Mouse (Mus musculus) urinary bladder, adult 18-20 months (tissue): ENCODE data around the gene Olfml3.
A peak's percentile ranks its signal among the peaks of the same experiment; 100 is the strongest.

Experiments used
- DNase-seq, 2 experiments: peaks; one replicate each; pipeline ENCODE4 v3.0.0; 2022; ENCODE audit warnings: low spot score in 2 of 2, mixed read lengths in 2 of 2

Gene Olfml3

GRCm38 (mm10) chr3:103740342-103740741 lies 2.5 kb upstream of the Olfml3 start:
- DNase-seq = no peak

- no peak for DNase-seq
These were observed 1.5 kb upstream of the Olfml3 start, which contains the start of gene Gm10964 for GRCm38 (mm10) chr3:103739329-103739728. Gene Gm10964 (plus strand): TSS chr3:103739366.

GRCm38 (mm10) chr3:103737061-103737754 lies 593 bp downstream of the Olfml3 start:
- DNase-seq = no peak

GRCm38 (mm10) chr3:103735776-103736600 lies 1.8 kb downstream of the Olfml3 start:
- no peak for DNase-seq

DNA sequence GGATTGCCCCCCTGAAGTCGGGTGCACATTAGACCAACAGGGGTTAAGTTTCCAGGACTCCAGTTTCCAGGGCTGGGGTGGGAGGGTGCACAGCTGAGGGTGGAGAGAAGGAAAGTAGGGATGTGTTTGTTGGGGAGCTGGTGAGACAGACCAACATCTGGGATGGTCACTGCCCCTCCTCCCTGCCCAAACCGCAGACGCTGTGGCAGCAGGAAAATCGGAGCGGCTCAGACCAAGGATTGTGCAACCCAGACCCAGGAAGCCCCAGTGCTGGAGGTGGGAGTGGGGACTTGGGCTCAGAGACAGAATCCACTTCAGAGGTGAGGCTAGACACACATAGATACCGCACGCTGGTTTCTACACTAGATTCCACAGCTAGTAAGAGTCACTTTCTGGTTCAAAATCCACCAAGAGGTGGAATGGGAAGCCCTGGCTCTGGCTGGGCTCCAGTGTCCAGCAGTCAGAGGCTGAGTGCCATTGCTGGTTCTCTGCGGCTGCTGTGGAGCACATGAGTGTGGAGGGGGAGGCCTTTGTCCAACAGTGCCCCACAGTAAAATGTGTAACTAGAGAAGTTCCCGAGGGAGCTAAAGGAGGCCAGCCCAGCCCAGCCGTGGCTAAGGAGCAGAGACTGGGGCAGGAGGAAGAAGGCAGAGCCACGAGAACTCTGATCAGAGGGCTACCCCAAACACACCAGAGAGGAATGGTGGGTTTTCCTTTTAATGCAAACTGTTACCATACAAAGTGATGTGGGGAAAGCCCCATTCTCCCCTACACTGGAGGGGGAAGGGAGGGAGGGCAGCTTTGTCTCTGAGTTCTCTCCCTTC lies 2.9 kb downstream of the Olfml3 start:
- peak in 1 of 2 experiments; percentile 30 for DNase-seq

DNA sequence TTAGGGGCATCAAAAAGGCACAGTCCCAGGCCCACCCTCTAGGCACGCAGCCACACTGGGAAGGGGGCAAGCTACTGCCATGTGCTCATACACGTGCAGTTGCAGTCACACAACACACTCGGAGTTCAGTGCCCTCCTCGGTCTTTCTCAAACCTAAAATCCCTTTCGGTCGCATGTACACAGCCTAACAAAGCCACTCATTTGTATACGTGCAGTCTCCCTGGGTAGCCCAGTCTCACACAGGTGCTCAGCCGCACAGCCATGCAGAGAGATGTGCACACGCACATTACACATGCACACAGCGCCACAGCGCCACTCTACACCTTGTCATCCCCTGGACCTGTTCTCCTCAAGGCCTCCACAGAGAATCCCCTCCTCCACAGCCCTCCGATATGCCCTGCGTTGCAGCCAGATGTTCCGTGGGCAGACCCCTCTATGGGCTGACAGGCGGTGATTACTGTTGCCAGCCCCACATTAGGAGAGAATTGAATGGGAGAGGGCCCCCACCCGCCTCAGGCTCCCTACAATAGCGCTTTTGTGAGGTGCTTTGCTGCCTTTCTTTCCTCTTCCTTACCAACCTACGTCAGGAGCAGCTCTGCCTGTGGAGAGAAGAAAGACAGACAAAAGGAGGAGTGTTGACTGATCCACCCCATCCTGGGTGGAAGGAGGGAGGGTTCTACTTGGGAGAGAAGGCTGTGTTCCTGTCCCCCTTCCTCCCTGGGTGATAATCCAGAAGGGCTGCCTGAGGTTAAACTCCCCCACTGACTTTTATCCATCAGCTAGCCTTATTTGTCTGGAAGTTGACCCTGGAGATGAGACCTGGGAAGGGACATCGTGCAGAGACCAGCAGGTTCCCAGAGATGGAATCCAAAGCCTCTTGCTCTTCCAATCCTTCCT lies 3.8 kb downstream of the Olfml3 start:
- no peak for DNase-seq

GRCm38 (mm10) chr3:103733176-103733575 lies 4.6 kb downstream of the Olfml3 start:
- no peak for DNase-seq

DNA sequence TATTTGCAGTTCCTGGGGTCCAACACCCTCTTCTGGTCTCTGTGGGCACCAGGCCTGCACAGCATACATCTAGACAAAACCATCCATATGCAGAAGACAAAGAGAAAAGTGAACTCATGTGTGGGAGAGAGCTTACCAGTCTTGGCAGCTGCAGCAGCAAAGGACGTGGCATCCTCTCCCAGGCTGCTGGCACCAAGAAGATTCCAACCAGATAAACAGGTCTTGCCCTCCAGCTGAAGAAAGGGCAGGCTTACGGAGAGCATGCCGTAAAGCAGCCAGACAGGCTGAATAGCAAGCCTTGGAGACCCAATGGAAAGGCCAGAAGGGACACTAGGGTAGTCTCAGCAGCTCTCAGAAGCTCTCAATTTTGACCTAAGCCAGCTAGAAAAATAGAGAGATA lies 5.7 kb downstream of the Olfml3 start:
- DNase-seq = no peak

DNA sequence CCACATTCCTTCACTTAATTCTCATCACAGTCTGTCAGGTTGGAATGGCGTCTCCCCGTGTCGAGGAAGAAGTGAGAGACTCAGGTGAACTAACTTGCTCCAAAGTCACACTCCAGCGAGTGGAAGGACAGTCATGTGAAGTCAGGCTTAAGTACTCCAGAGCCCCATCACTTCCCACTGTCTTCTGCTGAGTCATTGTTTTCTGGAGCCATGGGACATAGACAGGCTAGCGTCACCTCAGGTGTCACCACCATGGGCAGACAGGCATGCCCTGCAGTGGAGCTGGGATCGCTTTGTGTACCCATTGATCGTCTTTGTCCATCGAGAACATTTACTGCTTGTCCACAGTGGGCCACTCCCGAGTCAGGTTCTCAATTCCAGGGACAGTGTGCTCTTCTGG lies 8.0 kb downstream of the Olfml3 start:
- no peak for DNase-seq

DNA sequence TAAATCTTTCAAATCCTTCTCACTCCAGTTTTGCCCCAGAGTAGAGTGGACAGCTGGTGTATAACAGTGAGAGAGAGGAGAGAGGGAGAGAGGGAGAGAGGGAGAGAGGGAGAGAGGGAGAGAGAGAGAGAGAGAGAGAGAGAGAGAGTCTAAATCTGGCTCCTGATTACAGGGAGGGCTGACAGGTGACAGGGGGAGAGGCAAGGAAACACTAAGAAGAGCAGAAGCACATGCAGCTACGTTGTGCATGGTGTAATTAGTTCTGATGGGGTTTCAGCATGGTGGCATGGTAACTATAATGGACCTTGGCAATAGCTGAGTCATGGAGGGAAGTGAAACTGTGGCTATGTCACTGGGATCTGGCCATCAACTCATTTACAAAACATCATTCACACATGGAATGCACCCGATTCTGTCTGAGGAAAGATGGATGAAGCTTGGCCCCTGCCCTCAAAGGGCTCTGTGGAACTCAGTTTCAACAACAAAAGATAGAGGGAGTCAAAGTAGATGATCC lies 9.9 kb downstream of the Olfml3 start:
- DNase-seq = no peak

DNA sequence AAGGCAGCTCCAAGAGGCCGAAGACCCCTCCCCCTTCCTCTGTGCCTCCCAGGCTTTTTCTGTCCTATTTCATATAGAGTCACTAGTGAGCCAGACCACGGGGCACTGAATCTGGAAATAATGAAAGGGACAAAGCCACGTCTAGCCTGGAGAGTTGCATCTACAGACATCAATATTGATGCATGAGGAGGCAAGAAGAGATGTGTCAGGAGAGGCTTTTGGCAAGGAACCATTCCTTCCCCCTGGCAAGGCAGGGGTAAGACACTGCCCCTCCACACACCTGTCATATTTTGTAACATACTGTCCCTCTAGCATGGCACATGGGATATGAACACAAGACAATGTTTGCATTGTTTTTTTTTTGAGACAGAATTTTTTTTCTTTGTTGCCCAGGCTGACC lies 11.2 kb downstream of the Olfml3 start:
- DNase-seq = no peak

- DNase-seq = no peak
These were observed 13.7 kb downstream of the Olfml3 start for GRCm38 (mm10) chr3:103724137-103724536.

DNA sequence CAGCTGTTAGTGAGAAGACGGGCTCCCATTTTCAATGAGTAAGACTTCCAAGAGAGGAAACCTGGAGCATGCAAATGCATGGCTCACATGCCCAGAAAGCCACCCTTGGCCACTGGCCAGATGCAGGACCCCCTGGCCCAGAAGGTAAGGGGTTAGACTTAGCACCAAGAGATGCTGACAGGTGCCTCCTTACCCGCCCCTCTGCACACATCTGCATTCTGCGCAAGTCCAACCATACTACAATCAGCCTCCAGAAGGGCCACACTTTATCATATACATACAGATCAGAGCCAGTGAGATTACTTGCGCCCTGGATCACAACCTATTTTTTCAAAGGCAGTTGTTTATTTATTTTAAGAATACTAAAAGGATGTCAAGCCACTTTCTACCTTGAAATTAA lies 19.1 kb downstream of the Olfml3 start:
- no peak for DNase-seq

- no peak for DNase-seq
These were observed 20.7 kb downstream of the Olfml3 start for GRCm38 (mm10) chr3:103716774-103717760.

DNA sequence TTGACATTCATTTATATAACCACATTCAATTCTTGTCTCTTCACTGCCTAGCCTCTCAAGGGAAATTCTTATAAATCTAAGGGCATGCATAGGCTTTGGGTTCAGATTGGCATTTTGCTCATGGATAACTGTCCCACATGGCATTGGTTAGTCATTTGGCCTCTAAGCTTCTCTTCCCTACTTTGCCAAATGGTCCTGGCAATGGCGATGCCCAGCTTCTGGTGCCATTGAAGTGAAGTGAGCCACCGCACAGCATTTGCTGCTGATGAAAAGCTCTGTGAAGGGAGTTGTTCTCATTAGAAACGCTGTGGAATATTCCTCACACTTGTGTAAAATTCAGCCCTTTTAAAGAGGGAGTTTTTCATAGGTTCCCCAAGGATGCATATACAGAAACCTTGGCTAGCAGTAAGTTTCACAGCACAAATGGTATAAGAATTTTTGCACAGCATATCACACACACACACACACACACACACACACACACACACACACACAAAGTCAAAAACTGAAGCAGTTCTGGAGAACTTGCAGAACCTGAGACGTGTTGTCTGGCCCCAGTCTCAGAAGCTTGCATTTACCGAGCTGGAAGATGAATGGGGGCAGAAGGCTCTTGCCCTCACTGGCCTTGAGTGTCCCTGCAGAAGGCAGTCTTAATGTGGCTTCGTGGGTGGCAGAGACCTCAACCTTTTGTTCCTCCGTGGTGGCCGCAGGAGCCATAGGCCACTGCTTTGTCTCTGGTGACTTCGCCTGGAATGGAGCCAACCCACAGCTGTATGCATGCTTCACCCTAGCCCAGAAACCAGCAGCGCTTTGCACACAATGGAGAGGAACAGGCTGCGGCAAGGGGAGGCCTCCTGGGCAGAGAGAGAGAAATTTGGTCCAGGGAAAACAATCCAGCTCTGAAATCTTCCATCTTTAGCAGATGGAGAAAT lies 21.8 kb downstream of the Olfml3 start:
- DNase-seq = no peak

GRCm38 (mm10) chr3:103714942-103715341 lies 22.9 kb downstream of the Olfml3 start:
- DNase-seq = no peak

DNA sequence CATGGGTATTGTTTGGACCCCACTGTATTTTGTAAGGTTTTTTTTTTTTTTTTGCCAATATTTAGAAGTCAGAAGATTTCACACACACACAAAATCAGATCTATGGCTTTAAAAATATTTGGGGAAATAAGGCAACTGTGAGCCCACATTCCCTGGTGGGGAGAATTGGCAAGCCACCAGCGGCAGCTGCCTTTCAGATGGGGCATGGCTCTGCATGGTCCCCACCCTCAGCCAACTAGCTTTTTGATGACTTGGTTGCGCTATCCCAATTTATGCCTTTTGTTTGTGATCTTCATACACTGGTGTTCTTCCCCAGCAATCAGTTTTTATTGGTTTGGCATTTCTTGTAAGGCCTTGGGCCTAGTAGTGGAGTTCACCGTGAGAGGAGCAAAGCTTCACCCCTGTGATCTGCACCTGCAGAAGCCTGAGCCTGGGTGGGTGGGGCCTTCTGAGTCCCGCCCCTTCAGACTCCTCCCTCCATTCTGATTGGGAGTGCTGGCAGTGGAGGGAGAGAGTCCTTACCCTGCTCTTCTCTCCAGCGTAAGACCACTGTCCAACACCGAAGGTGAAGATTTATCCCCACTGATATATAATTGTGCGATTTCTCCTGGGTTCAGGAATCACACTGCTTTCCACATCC lies 23.4 kb downstream of the Olfml3 start:
- no peak for DNase-seq

DNA sequence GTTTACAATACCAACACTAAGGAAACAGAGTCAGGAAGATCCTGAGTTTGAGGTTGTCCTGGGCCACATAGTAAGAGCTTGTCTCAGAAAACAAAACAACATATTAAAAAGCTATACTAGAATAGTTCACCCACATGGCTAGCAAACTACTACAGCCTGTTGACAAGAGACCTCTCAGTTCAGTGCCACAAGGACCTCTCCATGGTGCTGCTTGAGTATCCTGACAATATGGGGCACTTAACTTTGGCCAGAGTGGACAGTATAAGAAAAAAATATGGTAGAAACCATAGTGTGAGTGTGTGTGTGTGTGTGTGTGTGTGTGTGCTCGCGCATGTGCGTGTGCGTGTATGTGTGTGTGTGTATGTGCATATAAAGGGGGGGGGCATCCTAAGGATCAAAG lies 25.6 kb downstream of the Olfml3 start:
- no peak for DNase-seq
